Mouse (Mus musculus) G1E (cell line): Measurements from ENCODE around the gene Kmt5b.

Source experiments
- CTCF ChIP-seq: IDR thresholded peaks from 2 replicates; pipeline ENCODE4 v1.5.1; 2012; ENCODE audit warnings: low read depth, low read length, inconsistent platforms, mixed read lengths
- GATA1 ChIP-seq: IDR thresholded peaks from 2 replicates; pipeline ENCODE4 v1.6.1; 2012; ENCODE audit warnings: borderline replicate concordance, low read length, inconsistent platforms, mixed read lengths

- TF ChIP-seq CTCF (no peak), GATA1 (no peak)
Observed at GRCm38 (mm10) chr19:3814461-3814860, 47.2 kb downstream of the Kmt5b start.
